ENCODE assay signal across 10 mouse cellular contexts in genomic region chr6:139391307-139391706, GRCm38 (mm10).
DNase-seq lines count a peak whose midpoint lies in the region; ATAC-seq and TF ChIP-seq lines count a peak whose summit lies in the region.
"Had no signal": no experiment of that assay in that cellular context is flagged by ENCODE, and none has a peak within 500 bp of the region (broad histone marks: within the 10 kb centered on the region; RNA-seq: fewer than 3 reads in every experiment).

No protein-coding gene starts in this region.

- no peak for TF ChIP-seq EP300 in liver, embryonic 14.5 days (IDR thresholded peaks at IDR 0.05; ENCODE audit: low read depth)

- H3K9me3 ChIP-seq in ES-E14 (ENCODE audit: control insufficient read depth, insufficient read depth, low read depth, low read length), result no peaks in the 10 kb centered on the region
- H3K9me3 ChIP-seq in hindbrain, embryonic 14.5 days (ENCODE audit: control insufficient read depth, low read length), result no peaks in the 10 kb centered on the region
- no peaks in the 10 kb centered on the region for H3K9me3 ChIP-seq in liver, embryonic 14.5 days (ENCODE audit: control insufficient read depth, low read length)
- H3K9me3 ChIP-seq: limb, embryonic 12.5 days had no signal

- 3% methylated on average over 13 of the region's 13 CpGs for WGBS in hindbrain, embryonic 14.5 days
- 6% methylated on average over 13 of the region's 13 CpGs for WGBS in liver, embryonic 14.5 days (ENCODE audit: insufficient replicate concordance)

- in situ Hi-C loops in ES-E14 (cut with MboI; ENCODE audit: low sequenced_read_pairs in 2 of 2, unreplicated experiment in 2 of 2), result no loop called here

- DNase-seq in gastrocnemius, postnatal 10 days, result peak; percentile 7
- no peak for DNase-seq in gastrocnemius, postnatal 25 days
- peak; percentile 48 for DNase-seq in ES-E14 (ENCODE audit: low read depth, low spot score)
- DNase-seq in embryo, embryonic 9.5 days (ENCODE audit: extremely low spot score), result peak; percentile 55
- DNase-seq in hindbrain, embryonic 14.5 days (ENCODE audit: low spot score), result peak; percentile 78
- DNase-seq in liver, embryonic 14.5 days (ENCODE audit: low read depth in 3 of 3, low spot score in 3 of 3), result no peak
- DNase-seq in right cerebral cortex, postnatal 4 days, result peak; percentile 73

- no peak overlapping the region for H3K9ac ChIP-seq in ES-E14 (ENCODE audit: insufficient read depth, low read depth, low read length, poor library complexity, severe bottlenecking)
- no peak overlapping the region for H3K9ac ChIP-seq in hindbrain, embryonic 14.5 days
- no peak overlapping the region for H3K9ac ChIP-seq in liver, embryonic 14.5 days (replicated peaks)
- H3K9ac ChIP-seq: limb, embryonic 12.5 days had no signal

- peak; percentile 71 for ATAC-seq in hindbrain, embryonic 14.5 days (ENCODE audit: low FRiP score)
- no peak for ATAC-seq in liver, embryonic 14.5 days (ENCODE audit: insufficient read depth)
- no peak for ATAC-seq in megakaryocyte, adult 5-6 weeks (ENCODE audit: poor library complexity, severe bottlenecking)

- no peak overlapping the region for H3K4me3 ChIP-seq in ES-E14 (ENCODE audit: insufficient read depth in 1 of 2, low read depth in 1 of 2, low read length in 2 of 2, poor library complexity in 1 of 2, severe bottlenecking in 1 of 2)
- no peak overlapping the region for H3K4me3 ChIP-seq in hindbrain, embryonic 14.5 days (replicated peaks; ENCODE audit: low read length)
- H3K4me3 ChIP-seq in liver, embryonic 14.5 days (ENCODE audit: insufficient read depth in 1 of 2, low read depth in 2 of 2, low read length in 2 of 2), result no peak overlapping the region
- H3K4me3 ChIP-seq: limb, embryonic 12.5 days had no signal

- H3K4me2 ChIP-seq in hindbrain, embryonic 14.5 days (replicated peaks), result no peak overlapping the region
- H3K4me2 ChIP-seq in liver, embryonic 14.5 days (ENCODE audit: low read depth), result no peak overlapping the region
- H3K4me2 ChIP-seq: limb, embryonic 12.5 days had no signal

- H3K27ac ChIP-seq in ES-E14 (ENCODE audit: insufficient read depth, low read depth, low read length, poor library complexity, severe bottlenecking), result no peak overlapping the region
- no peak overlapping the region for H3K27ac ChIP-seq in hindbrain, embryonic 14.5 days
- H3K27ac ChIP-seq in liver, embryonic 14.5 days, result no peak overlapping the region
- H3K27ac ChIP-seq: limb, embryonic 12.5 days had no signal

- no peaks in the 10 kb centered on the region for H3K27me3 ChIP-seq in hindbrain, embryonic 14.5 days (ENCODE audit: control insufficient read depth, insufficient read depth, low read length)
- H3K27me3 ChIP-seq in liver, embryonic 14.5 days (ENCODE audit: control insufficient read depth, insufficient read depth, low read length), result no peaks in the 10 kb centered on the region
- H3K27me3 ChIP-seq: limb, embryonic 12.5 days had no signal

- H3K4me1 ChIP-seq in ES-E14 (ENCODE audit: control insufficient read depth in 2 of 2, insufficient read depth in 2 of 2, low read length in 2 of 2, poor library complexity in 1 of 2), result no peaks in the 10 kb centered on the region
- no peaks in the 10 kb centered on the region for H3K4me1 ChIP-seq in hindbrain, embryonic 14.5 days (replicated peaks; ENCODE audit: control insufficient read depth, insufficient read depth, low read length)
- H3K4me1 ChIP-seq in liver, embryonic 14.5 days (replicated peaks; ENCODE audit: control insufficient read depth in 2 of 2, insufficient read depth in 2 of 2, low read length in 1 of 2), result no peaks in the 10 kb centered on the region
- H3K4me1 ChIP-seq: limb, embryonic 12.5 days had no signal

- no peaks in the 10 kb centered on the region for H3K36me3 ChIP-seq in ES-E14 (ENCODE audit: control insufficient read depth, insufficient read depth, low read length, poor library complexity, severe bottlenecking)
- H3K36me3 ChIP-seq in hindbrain, embryonic 14.5 days (replicated peaks; ENCODE audit: control insufficient read depth, insufficient read depth), result no peaks in the 10 kb centered on the region
- H3K36me3 ChIP-seq in liver, embryonic 14.5 days (replicated peaks; ENCODE audit: control insufficient read depth, insufficient read depth, low read depth), result no peaks in the 10 kb centered on the region
- H3K36me3 ChIP-seq: G1E; limb, embryonic 12.5 days had no signal

- TF ChIP-seq CTCF in liver, embryonic 14.5 days (IDR thresholded peaks at IDR 0.05; ENCODE audit: low read depth), result peak; percentile 50

TF ChIP-seq in ES-E14, 5 proteins besides CTCF, POLR2A, EP300 and RAD21:
- TF ChIP-seq CHD2 (IDR thresholded peaks at IDR 0.05; ENCODE audit: low read depth, low read length) (no peak), ZNF384 (IDR thresholded peaks at IDR 0.05; ENCODE audit: low read depth, low read length) (no peak), ZC3H11A (IDR thresholded peaks at IDR 0.05; ENCODE audit: borderline replicate concordance, low read depth, low read length) (peak; percentile 34; the same call in 1 of the 2 replicates)

Comparison
In these comparisons a context has a peak if more than half of its experiments do, and no peak if none do; other contexts are left out.
1. DNase-seq: peak in gastrocnemius, postnatal 10 days (single experiment), ES-E14 (single experiment), embryo, embryonic 9.5 days (single experiment), hindbrain, embryonic 14.5 days (single experiment) and right cerebral cortex, postnatal 4 days (single experiment); none in gastrocnemius, postnatal 25 days (single experiment) and liver, embryonic 14.5 days (0 of 3).